Mouse (Mus musculus) kidney, embryonic 16.5 days (tissue): Measurements from ENCODE around the gene Irak4. TPM values are rescaled to one million over a fixed set of nuclear protein-coding genes. Genes with fewer than 3 reads are reported as not detected.

ENCODE experiments used
- ATAC-seq: fragments of 200-750 bp; cut with Nextera tagmentation; 2 replicates; pipeline ENCODE4 v1.8.0; 2017; ENCODE audit warnings: moderate TSS enrichment; ENCODE audit not compliant: low FRiP score, low TSS enrichment
- H3K27ac ChIP-seq: fragments of 300-500 bp; sonication (generic); 2 replicates; pipeline ENCODE4 v1.5.1; 2014; ENCODE audit warnings: low read length
- H3K27me3 ChIP-seq: fragments of 300-500 bp; sonication (generic); 2 replicates; pipeline ENCODE4 v1.6.1; 2014; ENCODE audit warnings: low read length, control low read depth, mixed read lengths; ENCODE audit not compliant: insufficient read depth
- H3K36me3 ChIP-seq: fragments of 300-500 bp; sonication (generic); 2 replicates; pipeline ENCODE4 v1.6.1; 2014; ENCODE audit warnings: low read length, control low read depth, mixed read lengths; ENCODE audit not compliant: insufficient read depth
- H3K4me1 ChIP-seq: fragments of 300-500 bp; sonication (generic); 2 replicates; pipeline ENCODE4 v1.6.1; 2014; ENCODE audit warnings: low read length, control low read depth, mixed read lengths; ENCODE audit not compliant: insufficient read depth
- H3K4me2 ChIP-seq: fragments of 300-500 bp; sonication (generic); replicated peaks from 2 replicates; pipeline ENCODE4 v1.6.1; 2014; ENCODE audit warnings: low read depth, low read length
- H3K4me3 ChIP-seq: fragments of 300-500 bp; sonication (generic); 2 replicates; pipeline ENCODE4 v1.5.1; 2014; ENCODE audit warnings: mild to moderate bottlenecking, low read length
- H3K9ac ChIP-seq: fragments of 300-500 bp; sonication (generic); replicated peaks from 2 replicates; pipeline ENCODE4 v1.6.1; 2014; ENCODE audit warnings: low read length
- H3K9me3 ChIP-seq: fragments of 300-500 bp; sonication (generic); 2 replicates; pipeline ENCODE4 v1.6.1; 2016; ENCODE audit warnings: low read length, control low read depth
- WGBS: fragments of 180-500 bp; shearing (Covaris S2); extraction: QIAGEN DNeasy Blood & Tissue Kit; methylation state at CpG from one replicate; pipeline ENCODE4 v1.1.7; 2014; 5-methylcytosine and 5-hydroxymethylcytosine counted together
- polyA plus RNA-seq: library from polyadenylated mRNA; unstranded; fragments of >200 nt; fragmentation: Nextera tagmentation; extraction: Ambion mirVana; gene quantifications from 2 replicates; pipeline ENCODE4 v1.2.1, GENCODE M21; 2015

Gene Irak4
- polyA plus RNA-seq, 1 experiment from 2014 or later = 17.4 TPM

DNA sequence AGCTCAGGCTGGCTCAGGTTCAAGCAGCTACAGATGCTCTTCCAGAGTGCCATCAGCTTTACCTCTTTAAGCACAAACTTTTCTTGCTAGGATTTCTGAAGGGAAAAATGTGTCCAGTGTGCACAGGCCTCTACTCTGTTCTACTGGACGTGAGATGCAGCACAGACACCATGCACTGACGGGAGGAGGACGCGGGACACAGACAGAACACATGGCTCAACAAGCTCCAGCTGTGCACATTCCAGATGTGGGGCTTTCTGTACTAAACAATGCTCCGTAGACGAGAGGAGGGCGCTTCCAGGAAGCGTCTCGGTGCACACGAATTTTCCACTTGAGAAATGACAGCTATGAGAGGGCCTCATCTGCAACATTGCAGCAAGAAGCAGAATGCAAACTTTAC, 39.7 kb downstream of the Irak4 start:
- Histone ChIP-seq H3K4me3 (no peak overlapping the region), H3K4me1 (peaks cover 7% of the 10 kb centered on the region), H3K27me3 (no peaks in the 10 kb centered on the region), H3K9ac (no peak overlapping the region), H3K36me3 (peaks cover 55% of the 10 kb centered on the region), H3K4me2 (no peak overlapping the region), H3K27ac (peak overlapping the region; percentile 27; the same call in 1 of the 2 replicates), H3K9me3 (no peaks in the 10 kb centered on the region)
- no peak for ATAC-seq
- WGBS = 75% methylated on average over 10 of the region's 10 CpGs

DNA sequence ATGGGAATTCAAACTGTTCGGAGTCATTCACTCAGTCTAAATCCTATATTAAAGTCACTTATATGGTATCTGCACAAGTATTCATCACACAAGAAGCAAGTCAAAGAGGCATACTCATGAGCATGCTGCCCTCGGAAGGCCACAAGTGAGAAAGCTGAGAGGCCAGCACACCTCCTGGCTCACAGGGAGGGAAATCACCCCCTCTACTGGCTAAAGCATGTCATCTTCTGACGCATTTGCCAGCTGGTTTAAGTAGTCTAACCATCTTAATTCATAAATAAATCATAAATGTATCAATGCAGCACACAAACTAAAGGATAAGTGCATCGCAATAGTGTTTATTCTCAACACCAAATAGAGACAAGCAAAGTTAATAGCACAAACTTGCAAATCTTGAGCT, 41.3 kb downstream of the Irak4 start:
- no peak for ATAC-seq
- H3K4me2 ChIP-seq = no peak overlapping the region
- WGBS = 90% methylated on average over 4 of the region's 4 CpGs
- H3K9ac ChIP-seq = no peak overlapping the region
- no peaks in the 10 kb centered on the region for H3K27me3 ChIP-seq
- peaks cover 11% of the 10 kb centered on the region for H3K4me1 ChIP-seq
- H3K27ac ChIP-seq = no peak overlapping the region
- peaks cover 48% of the 10 kb centered on the region for H3K36me3 ChIP-seq
- no peak overlapping the region for H3K4me3 ChIP-seq
- H3K9me3 ChIP-seq = no peaks in the 10 kb centered on the region

DNA sequence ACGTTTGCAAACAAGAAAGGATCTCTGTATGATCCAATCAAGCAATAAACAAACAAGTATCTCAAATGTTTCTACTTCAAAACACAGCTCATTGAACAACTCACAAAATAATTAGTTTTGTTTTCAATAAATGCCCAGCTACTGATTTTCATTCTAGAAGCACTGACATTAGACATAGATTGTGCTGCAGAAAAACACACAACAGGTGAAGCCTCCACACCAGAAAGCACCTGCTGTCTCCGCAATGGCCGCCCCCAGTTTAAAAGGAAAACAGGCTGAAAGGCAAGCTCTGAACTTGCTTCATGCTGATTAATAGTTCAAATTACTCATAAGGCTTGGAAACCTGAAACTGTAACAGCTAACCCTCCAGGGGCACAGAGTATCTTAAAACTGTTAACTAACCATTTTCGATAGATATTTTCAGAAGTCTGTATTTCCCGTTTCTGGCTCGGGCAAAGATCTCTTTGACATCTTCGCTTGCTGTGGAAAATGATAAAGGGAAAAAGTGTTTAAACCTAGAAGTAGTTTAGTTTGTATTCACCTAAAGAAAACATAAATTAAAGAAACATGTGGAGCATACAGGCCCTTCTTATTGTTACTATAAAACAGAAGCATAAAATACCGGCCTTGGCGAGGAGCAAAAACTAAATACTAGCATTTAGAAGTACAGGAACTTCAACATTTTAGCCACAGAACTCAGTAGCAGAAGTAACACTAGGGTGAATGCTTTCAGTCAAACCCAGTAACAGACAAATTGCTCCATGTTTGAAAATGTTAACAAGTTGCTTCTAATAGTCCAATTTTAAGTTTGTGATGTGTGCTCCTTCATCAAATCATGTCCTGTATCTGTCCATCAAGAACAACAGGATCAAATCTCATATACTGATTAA, 44.6 kb downstream of the Irak4 start:
- Histone ChIP-seq H3K9ac (0 out of 2 replicates have a peak overlapping the region, but pooled peaks have one; percentile 35), H3K36me3 (peaks cover 19% of the 10 kb centered on the region), H3K9me3 (no peaks in the 10 kb centered on the region), H3K4me3 (no peak overlapping the region), H3K27ac (no peak overlapping the region), H3K27me3 (no peaks in the 10 kb centered on the region), H3K4me2 (peak overlapping the region; percentile 36), H3K4me1 (peaks cover 8% of the 10 kb centered on the region)
- 74% methylated on average over 9 of the region's 9 CpGs for WGBS
- ATAC-seq = no peak

DNA sequence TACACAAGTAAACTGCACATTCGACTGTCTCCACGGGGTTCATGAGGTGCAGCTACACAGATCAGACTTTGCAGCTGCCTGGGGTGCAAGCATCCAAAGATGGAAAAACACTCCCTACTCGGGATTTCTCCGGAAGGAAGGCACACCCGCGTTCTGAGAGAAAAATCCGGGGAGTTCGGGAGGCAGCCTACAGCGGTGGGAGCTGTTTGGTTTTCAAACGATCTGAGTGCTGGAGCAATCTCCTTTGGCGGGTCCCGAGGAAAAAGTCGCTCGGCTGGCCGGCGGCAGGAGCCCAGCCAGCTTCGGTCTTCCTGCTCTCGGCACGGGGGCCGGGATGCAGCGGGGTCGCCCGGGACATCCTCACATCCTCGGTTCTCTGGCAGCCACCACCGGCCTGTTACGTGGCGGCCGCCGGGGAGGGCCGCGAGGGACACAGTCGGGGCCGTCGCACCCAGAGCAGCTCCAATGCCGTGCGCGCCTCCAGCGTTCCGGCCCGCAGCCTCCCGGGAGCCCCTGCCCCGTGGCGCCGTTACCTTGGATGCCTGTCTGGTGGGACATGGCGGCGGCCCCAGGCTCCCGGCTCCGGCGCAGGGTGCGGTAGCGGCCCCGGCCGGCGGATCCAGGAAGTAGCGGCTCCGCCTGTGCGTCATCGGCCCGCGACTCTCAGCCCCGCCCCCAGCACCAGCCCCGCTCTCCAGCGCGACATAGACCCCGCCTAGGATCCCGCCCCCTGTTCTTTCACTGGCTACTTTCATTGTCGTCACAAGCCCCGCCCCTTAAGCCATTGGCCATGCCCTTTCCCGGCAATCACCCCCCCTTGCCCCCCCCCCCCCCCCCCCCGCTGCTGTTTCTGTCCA, 46.0 kb downstream of the Irak4 start, which contains the start of gene Twf1:
Twf1 (minus strand) TSS at position 671 of the 857 bp plus-strand sequence.
- WGBS = under 1% methylated on average over 56 of the region's 70 CpGs
- H3K4me2 ChIP-seq = peak within 1 kb of the TSS; percentile 77
- peak within 1 kb of the TSS; percentile 85 for H3K4me3 ChIP-seq
- no peaks in the 10 kb centered on the region for H3K9me3 ChIP-seq
- no peaks in the 10 kb centered on the region for H3K27me3 ChIP-seq
- peaks cover 8% of the 10 kb centered on the region for H3K4me1 ChIP-seq
- peak within 1 kb of the TSS; percentile 90 for H3K9ac ChIP-seq
- ATAC-seq = peak; percentile 99
- peaks cover 6% of the 10 kb centered on the region; the same call in 1 of the 2 replicates for H3K36me3 ChIP-seq
- H3K27ac ChIP-seq = peak within 1 kb of the TSS; percentile 61

DNA sequence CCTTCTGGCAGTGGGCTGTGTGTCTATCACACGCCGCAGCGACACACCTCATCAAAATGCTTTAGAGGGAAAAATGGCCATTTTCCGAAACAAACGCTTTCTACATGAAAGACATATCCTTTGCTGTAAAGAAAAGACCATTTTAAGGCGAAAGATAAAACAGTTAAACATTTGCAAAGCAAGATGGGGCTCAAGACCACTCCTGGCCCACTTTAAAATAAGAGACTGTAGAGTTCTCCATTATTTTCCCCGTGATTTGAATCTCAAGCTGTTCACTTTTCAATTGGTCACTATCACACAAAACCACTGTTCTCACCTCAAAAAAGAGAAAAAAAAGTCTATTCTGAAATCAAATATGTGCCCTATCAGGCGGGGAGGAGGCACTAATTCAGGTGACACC, 46.6 kb downstream of the Irak4 start:
- Histone ChIP-seq H3K9ac (peak overlapping the region; percentile 33; the same call in 1 of the 2 replicates), H3K9me3 (no peaks in the 10 kb centered on the region), H3K4me3 (peak overlapping the region; percentile 85), H3K27me3 (no peaks in the 10 kb centered on the region), H3K4me1 (peaks cover 8% of the 10 kb centered on the region), H3K4me2 (peak overlapping the region; percentile 55), H3K27ac (no peak overlapping the region), H3K36me3 (no peaks in the 10 kb centered on the region)
- 12% methylated on average over 8 of the region's 8 CpGs for WGBS
- ATAC-seq = peak; percentile 13; the same call in 1 of the 2 replicates

DNA sequence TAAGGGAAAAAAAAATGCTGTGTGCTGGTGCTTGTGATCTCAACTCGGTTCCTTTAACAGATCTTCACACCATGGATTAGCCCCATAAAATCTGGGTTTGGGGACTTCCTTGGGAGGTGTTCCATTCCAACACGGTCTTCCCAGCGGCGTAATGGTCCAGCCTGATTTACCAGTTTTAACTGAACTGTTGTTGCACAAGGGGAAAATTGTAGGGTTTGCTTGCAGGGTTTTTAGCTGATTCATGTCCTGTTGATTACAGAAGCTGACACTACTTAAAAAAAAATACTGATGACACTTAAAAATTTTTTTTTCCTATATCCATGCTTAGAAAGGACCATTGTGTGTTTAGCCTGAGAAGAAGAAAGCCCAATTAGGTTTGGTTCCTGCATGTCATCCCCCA, 47.9 kb downstream of the Irak4 start:
- Histone ChIP-seq H3K27ac (no peak overlapping the region), H3K9ac (peak overlapping the region; percentile 22; the same call in 1 of the 2 replicates), H3K4me3 (no peak overlapping the region), H3K4me1 (peaks cover 8% of the 10 kb centered on the region), H3K36me3 (no peaks in the 10 kb centered on the region), H3K27me3 (no peaks in the 10 kb centered on the region), H3K9me3 (no peaks in the 10 kb centered on the region), H3K4me2 (no peak overlapping the region)
- WGBS = 47% methylated on average over 4 of the region's 4 CpGs
- ATAC-seq = no peak

DNA sequence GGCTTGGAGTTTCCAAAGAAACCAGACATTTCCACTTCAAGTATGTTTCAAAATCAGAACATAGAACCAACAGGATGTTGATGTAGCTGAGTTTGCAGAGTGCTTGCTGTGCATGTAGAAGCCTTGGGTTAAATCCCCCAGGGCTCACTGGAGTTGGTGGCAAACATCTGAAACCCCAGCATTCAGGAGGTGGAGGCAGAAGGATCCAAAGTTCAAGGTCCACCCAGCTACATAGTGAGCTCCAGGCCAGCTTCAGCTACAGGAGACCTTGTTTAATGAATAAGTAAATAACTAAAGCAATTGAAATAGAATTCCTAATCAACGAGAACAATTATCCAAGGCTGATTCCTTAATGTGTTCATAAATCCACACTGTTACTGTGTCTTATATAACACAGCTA, 50.1 kb downstream of the Irak4 start:
- Histone ChIP-seq H3K9me3 (no peaks in the 10 kb centered on the region), H3K36me3 (no peaks in the 10 kb centered on the region), H3K27me3 (no peaks in the 10 kb centered on the region), H3K4me2 (no peak overlapping the region), H3K9ac (no peak overlapping the region), H3K27ac (no peak overlapping the region), H3K4me3 (no peak overlapping the region), H3K4me1 (no peaks in the 10 kb centered on the region)
- ATAC-seq = no peak
- 83% methylated on average over 1 of the region's 1 CpGs for WGBS

DNA sequence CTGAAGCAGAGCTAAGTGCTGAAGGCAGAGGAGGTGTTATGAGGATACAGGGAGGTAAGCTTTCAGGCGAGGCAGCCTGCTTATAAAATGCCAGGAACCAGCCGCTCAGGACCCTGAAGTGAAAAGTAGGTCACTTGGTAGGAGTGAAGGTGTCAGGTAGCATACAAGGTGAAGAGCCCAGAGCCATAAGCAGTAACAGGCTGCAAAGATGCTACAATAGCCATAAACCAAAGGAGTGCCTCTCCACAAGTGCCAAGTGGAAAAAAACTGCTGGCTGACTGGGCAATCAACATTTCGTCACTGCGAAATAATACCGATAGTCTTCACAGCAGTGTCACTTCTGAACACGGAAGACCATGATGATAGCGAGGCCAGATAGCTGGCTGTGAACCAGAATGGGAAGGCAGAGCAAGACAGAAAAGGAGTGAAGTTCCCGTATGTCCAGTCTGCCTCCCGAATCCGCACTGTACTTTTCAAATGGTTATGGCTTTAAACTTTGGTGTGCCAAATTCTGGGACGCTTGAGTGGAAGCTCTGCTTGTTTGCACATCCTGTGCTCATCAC, 56.8 kb downstream of the Irak4 start:
- H3K9me3 ChIP-seq = no peaks in the 10 kb centered on the region
- H3K4me1 ChIP-seq = peaks cover 5% of the 10 kb centered on the region; the same call in 1 of the 2 replicates
- no peak overlapping the region for H3K9ac ChIP-seq
- H3K4me2 ChIP-seq = no peak overlapping the region
- no peak for ATAC-seq
- H3K4me3 ChIP-seq = no peak overlapping the region
- 55% methylated on average over 11 of the region's 11 CpGs for WGBS
- H3K36me3 ChIP-seq = no peaks in the 10 kb centered on the region
- no peaks in the 10 kb centered on the region for H3K27me3 ChIP-seq
- H3K27ac ChIP-seq = no peak overlapping the region

DNA sequence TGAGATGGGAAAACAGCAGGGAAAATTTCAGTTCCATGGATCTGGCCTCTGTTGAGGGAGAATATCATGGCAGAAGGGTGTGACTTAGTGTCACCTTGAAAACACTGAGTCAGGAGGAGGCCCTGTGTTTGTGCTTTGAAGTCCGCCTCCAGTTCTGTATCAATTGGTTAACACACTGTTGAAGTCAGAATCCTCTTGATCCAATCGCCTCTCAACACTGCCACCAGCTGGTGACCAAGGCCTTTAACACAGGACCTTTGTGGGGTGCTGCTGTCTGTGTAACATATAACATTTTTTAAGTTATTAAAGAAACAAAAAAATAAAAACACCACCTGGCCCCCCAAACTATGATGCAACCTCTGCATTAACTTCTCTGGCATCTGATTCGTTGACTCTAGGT, 57.9 kb downstream of the Irak4 start:
- H3K27me3 ChIP-seq = no peaks in the 10 kb centered on the region
- H3K9me3 ChIP-seq = no peaks in the 10 kb centered on the region
- no peak overlapping the region for H3K4me2 ChIP-seq
- WGBS = 26% methylated on average over 3 of the region's 3 CpGs
- H3K9ac ChIP-seq = no peak overlapping the region
- ATAC-seq = 0 out of 2 replicates have a peak, but pooled peaks have one; percentile 15
- H3K4me3 ChIP-seq = no peak overlapping the region
- H3K27ac ChIP-seq = no peak overlapping the region
- H3K36me3 ChIP-seq = no peaks in the 10 kb centered on the region
- peaks cover 5% of the 10 kb centered on the region; the same call in 1 of the 2 replicates for H3K4me1 ChIP-seq
